In the genomic region with DNA sequence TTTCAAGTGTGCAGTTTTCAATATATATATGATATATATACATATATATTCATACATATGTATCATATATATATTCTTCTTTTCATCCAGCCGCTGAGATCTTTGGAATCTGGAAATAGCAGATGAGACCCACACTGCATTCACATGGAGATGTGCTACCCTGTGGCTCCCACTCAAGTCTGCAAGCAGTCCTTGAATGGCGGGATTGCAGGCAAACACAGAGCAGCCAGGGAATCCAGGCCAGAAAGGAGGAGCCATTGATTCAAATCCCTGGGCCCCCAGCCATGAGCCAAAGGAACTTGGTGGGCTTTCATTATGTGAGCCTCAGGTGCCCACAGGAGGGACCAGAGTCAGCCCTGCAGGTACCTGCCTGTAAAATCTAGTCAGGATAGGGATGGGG, we compare ENCODE assay signal across 19 mouse cellular contexts.
"Had no signal": no experiment of that assay in that cellular context is flagged by ENCODE, and none has a peak within 500 bp of the region (broad histone marks: within the 10 kb centered on the region; RNA-seq: fewer than 3 reads in every experiment).

No protein-coding gene starts in this region.

- H3K9ac ChIP-seq: liver, embryonic 12.5 days; liver, embryonic 14.5 days; lung, embryonic 14.5 days; midbrain, embryonic 13.5 days; midbrain, embryonic 15.5 days; neural tube, embryonic 13.5 days; neural tube, embryonic 15.5 days had no signal

- H3K36me3 ChIP-seq: midbrain, embryonic 10.5 days; midbrain, embryonic 15.5 days had no signal

- H3K9me3 ChIP-seq: liver, embryonic 12.5 days; midbrain, embryonic 10.5 days; midbrain, embryonic 13.5 days; midbrain, embryonic 15.5 days; neural tube, embryonic 13.5 days; neural tube, embryonic 15.5 days had no signal

- ATAC-seq: liver, embryonic 12.5 days; midbrain, embryonic 13.5 days; midbrain, embryonic 15.5 days had no signal

- H3K4me2 ChIP-seq: liver, embryonic 12.5 days; lung, embryonic 14.5 days; midbrain, embryonic 13.5 days; midbrain, embryonic 15.5 days; neural tube, embryonic 13.5 days; neural tube, embryonic 15.5 days had no signal

- H3K27ac ChIP-seq: liver, embryonic 12.5 days; liver, embryonic 14.5 days; midbrain, embryonic 10.5 days; midbrain, embryonic 13.5 days; midbrain, embryonic 15.5 days; neural tube, embryonic 13.5 days; neural tube, embryonic 15.5 days had no signal

- H3K27me3 ChIP-seq: liver, embryonic 12.5 days; midbrain, embryonic 13.5 days; midbrain, embryonic 15.5 days; neural tube, embryonic 13.5 days; neural tube, embryonic 15.5 days had no signal

- DNase-seq: lung, adult 18-20 months; lung, embryonic 14.5 days; lung, postnatal 10 days; lung, postnatal 4 days; retina, postnatal 1 day; right cerebral cortex, adult 18-20 months; right cerebral cortex, postnatal 25 days; spleen, adult 18-20 months; thymus, adult 18-20 months; thymus, postnatal 14 days; thymus, postnatal 36 days had no signal

- H3K4me3 ChIP-seq: liver, embryonic 12.5 days; midbrain, embryonic 10.5 days; midbrain, embryonic 13.5 days; midbrain, embryonic 15.5 days; myocyte; neural tube, embryonic 13.5 days; neural tube, embryonic 15.5 days had no signal
